Mouse (Mus musculus) stomach, embryonic 15.5 days (tissue): ENCODE measurements around the gene Etaa1. TPM values are rescaled to one million over a fixed set of nuclear protein-coding genes. Genes with fewer than 3 reads are reported as not detected.
"Not testable (repeated sequence)": the region's sequence is repeated elsewhere in the genome, so short reads cannot be mapped to it uniquely, and the experiment has no call there.

Experiments
- ATAC-seq: fragments of 200-750 bp; cut with Nextera tagmentation; 2 replicates; pipeline ENCODE4 v1.8.0; 2017; ENCODE audit warnings: low read depth, moderate number of reproducible peaks, moderate TSS enrichment; ENCODE audit not compliant: insufficient read depth, low FRiP score
- H3K27ac ChIP-seq: fragments of 300-500 bp; sonication (generic); 2 replicates; pipeline ENCODE4 v1.5.1; 2015; ENCODE audit warnings: mild to moderate bottlenecking, inconsistent platforms
- H3K27me3 ChIP-seq: fragments of 300-500 bp; sonication (generic); replicated peaks from 2 replicates; pipeline ENCODE4 v1.6.1; 2015; ENCODE audit warnings: inconsistent platforms
- H3K36me3 ChIP-seq: fragments of 300-500 bp; sonication (generic); 2 replicates; pipeline ENCODE4 v1.6.1; 2015; ENCODE audit warnings: inconsistent platforms
- H3K4me1 ChIP-seq: fragments of 300-500 bp; sonication (generic); 2 replicates; pipeline ENCODE4 v1.6.1; 2015; ENCODE audit warnings: inconsistent platforms
- H3K4me2 ChIP-seq: fragments of 300-500 bp; sonication (generic); 2 replicates; pipeline ENCODE4 v1.6.1; 2015; ENCODE audit warnings: mild to moderate bottlenecking, inconsistent platforms
- H3K4me3 ChIP-seq: fragments of 300-500 bp; sonication (generic); replicated peaks from 2 replicates; pipeline ENCODE4 v1.5.1; 2015; ENCODE audit warnings: inconsistent platforms
- H3K9ac ChIP-seq: fragments of 300-500 bp; sonication (generic); 2 replicates; pipeline ENCODE4 v1.6.1; 2015; ENCODE audit warnings: inconsistent platforms
- H3K9me3 ChIP-seq: fragments of 300-500 bp; sonication (generic); 2 replicates; pipeline ENCODE4 v1.6.1; 2016; ENCODE audit warnings: inconsistent platforms
- WGBS: fragments of 180-500 bp; shearing (Covaris S2); methylation state at CpG from one replicate; pipeline ENCODE4 v1.1.7; 2015; 5-methylcytosine and 5-hydroxymethylcytosine counted together
- polyA plus RNA-seq: library from polyadenylated mRNA; unstranded; fragments of >200 nt; fragmentation: Nextera tagmentation; extraction: Ambion mirVana; gene quantifications from 2 replicates; pipeline ENCODE4 v1.2.1, GENCODE M21; 2015

The Etaa1 gene
- polyA plus RNA-seq, 1 experiment from 2014 or later, result 11.8 TPM

GRCm38 (mm10) chr11:17916486-17916885 lies 37.2 kb downstream of the Etaa1 start:
- ATAC-seq, result no peak
- no peaks in the 10 kb centered on the region for H3K4me1 ChIP-seq
- H3K9ac ChIP-seq, result no peak overlapping the region
- no peak overlapping the region for H3K27ac ChIP-seq
- no peak overlapping the region for H3K4me3 ChIP-seq
- H3K36me3 ChIP-seq, result no peaks in the 10 kb centered on the region
- no peak overlapping the region for H3K4me2 ChIP-seq
- no peaks in the 10 kb centered on the region for H3K9me3 ChIP-seq
- no peaks in the 10 kb centered on the region for H3K27me3 ChIP-seq
- WGBS, result 64% methylated on average over 1 of the region's 1 CpGs

- not testable (repeated sequence) for H3K9me3 ChIP-seq, H3K27me3 ChIP-seq, H3K4me3 ChIP-seq, H3K9ac ChIP-seq, H3K4me1 ChIP-seq, H3K36me3 ChIP-seq, H3K4me2 ChIP-seq, ATAC-seq, H3K27ac ChIP-seq
- WGBS, result 88% methylated on average over 4 of the region's 4 CpGs
Observed at GRCm38 (mm10) chr11:17900996-17901395, 52.7 kb downstream of the Etaa1 start.
